Mouse (Mus musculus) spleen, adult 2 months (tissue): Measurements from ENCODE around the gene Fbxl13. TPM values are rescaled to one million over a fixed set of nuclear protein-coding genes. Genes with fewer than 3 reads are reported as not detected.
A peak's percentile ranks its signal among the peaks of the same experiment; 100 is the strongest.
"Not testable (repeated sequence)": the region's sequence is repeated elsewhere in the genome, so short reads cannot be mapped to it uniquely, and the experiment has no call there.

ENCODE experiments used
- DNase-seq, 2 experiments: peaks; one replicate each; pipeline versions ENCODE4 v3.0.0 to v3.0.0-alpha.2; 2012 to 2021; ENCODE audit warnings: low spot score in 2 of 2, low read depth in 1 of 2
- H3K27ac ChIP-seq: fragments of 200-500 bp; 2 replicates; pipeline ENCODE4 v1.5.1; 2012; ENCODE audit warnings: low read length, inconsistent platforms; ENCODE audit not compliant: insufficient read depth
- H3K27me3 ChIP-seq: fragments of 200-500 bp; 2 replicates; pipeline ENCODE4 v1.6.1; 2012; ENCODE audit warnings: mild to moderate bottlenecking, moderate library complexity, low read length, inconsistent platforms; ENCODE audit not compliant: control insufficient read depth, insufficient read depth
- H3K36me3 ChIP-seq: fragments of 200-500 bp; 2 replicates; pipeline ENCODE4 v1.6.1; 2012; ENCODE audit warnings: mild to moderate bottlenecking, low read length, inconsistent platforms; ENCODE audit not compliant: control insufficient read depth, insufficient read depth
- H3K4me1 ChIP-seq: fragments of 200-500 bp; 2 replicates; pipeline ENCODE4 v1.6.1; 2011; ENCODE audit warnings: inconsistent platforms; ENCODE audit not compliant: control insufficient read depth, insufficient read depth, insufficient read length
- H3K4me3 ChIP-seq: fragments of 200-500 bp; 2 replicates; pipeline ENCODE4 v1.5.1; 2011; ENCODE audit warnings: mild to moderate bottlenecking, inconsistent platforms; ENCODE audit not compliant: insufficient read depth, insufficient read length; ENCODE audit errors: extremely low read depth
- CTCF ChIP-seq: fragments of 200-500 bp; IDR thresholded peaks from 2 replicates; pipeline ENCODE4 v1.5.1; 2011; ENCODE audit warnings: mild to moderate bottlenecking, inconsistent platforms; ENCODE audit not compliant: insufficient read depth, insufficient read length, insufficient replicate concordance; ENCODE audit errors: extremely low read depth
- POLR2A ChIP-seq: fragments of 200-500 bp; IDR thresholded peaks from 2 replicates; pipeline ENCODE4 v1.6.1; 2011; ENCODE audit warnings: low read depth, low read length, inconsistent platforms
- WGBS: fragments of 180-500 bp; shearing (Covaris S2); methylation state at CpG from one replicate; pipeline ENCODE4 v1.1.7; 2018; 5-methylcytosine and 5-hydroxymethylcytosine counted together
- polyA plus RNA-seq: library from polyadenylated mRNA; depleted of rRNA; stranded (reverse); fragments of >200 nt; gene quantifications from 2 replicates; pipeline ENCODE4 v1.2.3, GENCODE M21; 2012

Gene Fbxl13
- polyA plus RNA-seq, 1 experiment, result 0.07 TPM

DNA sequence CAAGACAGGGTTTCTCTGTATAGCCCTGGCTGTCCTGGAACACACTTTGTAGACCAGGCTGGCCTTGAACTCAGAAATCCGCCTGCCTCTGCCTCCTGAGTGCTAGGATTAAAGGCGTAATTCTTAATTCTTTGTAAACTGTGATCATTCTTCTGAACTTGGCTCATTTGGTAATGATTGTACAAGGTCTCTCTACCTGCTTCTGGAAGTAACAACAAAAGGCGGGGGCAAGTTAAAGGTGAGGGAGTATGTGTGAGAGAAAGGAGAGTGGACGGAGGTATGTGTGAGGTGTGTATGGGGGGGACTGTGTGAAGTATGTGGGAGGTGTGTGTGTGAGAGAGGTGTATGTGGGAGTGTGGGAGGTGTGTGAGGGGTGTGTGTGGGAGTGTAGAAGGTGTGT is 45.5 kb downstream of the Fbxl13 start:
- Histone ChIP-seq H3K36me3 (no peaks in the 10 kb centered on the region), H3K27ac (no peak overlapping the region), H3K4me3 (no peak overlapping the region), H3K27me3 (0 out of 2 replicates have a peak, but pooled peaks cover 2% of the 10 kb centered on the region), H3K4me1 (no peaks in the 10 kb centered on the region)
- DNase-seq, result no peak
- TF ChIP-seq POLR2A (no peak), CTCF (no peak)
- WGBS, result 94% methylated on average over 4 of the region's 4 CpGs

- H3K27ac ChIP-seq, H3K4me1 ChIP-seq, H3K27me3 ChIP-seq, H3K4me3 ChIP-seq, DNase-seq, H3K36me3 ChIP-seq: not testable (repeated sequence)
- WGBS, result 86% methylated on average over 2 of the region's 2 CpGs
Observed at GRCm38 (mm10) chr5:21599536-21599935, 45.9 kb downstream of the Fbxl13 start.

DNA sequence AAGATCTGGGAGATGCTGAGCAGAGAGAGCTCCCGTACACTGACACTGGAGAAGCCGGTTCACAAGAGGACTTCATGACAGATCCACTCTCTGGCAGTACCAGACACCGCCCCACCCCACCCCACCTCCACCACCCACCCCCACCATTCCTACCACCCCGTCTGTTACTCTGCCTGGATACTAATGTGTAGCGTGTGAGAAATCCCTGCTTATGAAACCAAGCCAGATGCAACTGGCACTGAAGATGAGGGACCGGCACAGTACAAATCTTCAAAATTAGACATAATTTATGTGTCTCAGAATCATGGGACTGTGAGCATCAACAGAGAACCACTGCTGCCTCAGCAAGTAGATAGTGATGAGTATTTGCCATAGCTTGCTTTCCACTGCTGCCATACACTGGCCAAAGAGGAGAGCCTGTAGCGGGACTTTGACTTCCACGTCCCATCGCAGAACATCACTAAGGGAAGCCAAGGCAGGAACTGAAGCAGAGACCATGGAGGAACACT is 52.2 kb downstream of the Fbxl13 start:
- no peaks in the 10 kb centered on the region for H3K27me3 ChIP-seq
- H3K36me3 ChIP-seq, result no peaks in the 10 kb centered on the region
- H3K4me3 ChIP-seq, result no peak overlapping the region
- WGBS, result 89% methylated on average over 9 of the region's 9 CpGs
- TF ChIP-seq CTCF, result no peak
- no peak for TF ChIP-seq POLR2A
- DNase-seq, result no peak
- no peak overlapping the region for H3K27ac ChIP-seq
- H3K4me1 ChIP-seq, result no peaks in the 10 kb centered on the region; the same call in 1 of the 2 replicates

DNA sequence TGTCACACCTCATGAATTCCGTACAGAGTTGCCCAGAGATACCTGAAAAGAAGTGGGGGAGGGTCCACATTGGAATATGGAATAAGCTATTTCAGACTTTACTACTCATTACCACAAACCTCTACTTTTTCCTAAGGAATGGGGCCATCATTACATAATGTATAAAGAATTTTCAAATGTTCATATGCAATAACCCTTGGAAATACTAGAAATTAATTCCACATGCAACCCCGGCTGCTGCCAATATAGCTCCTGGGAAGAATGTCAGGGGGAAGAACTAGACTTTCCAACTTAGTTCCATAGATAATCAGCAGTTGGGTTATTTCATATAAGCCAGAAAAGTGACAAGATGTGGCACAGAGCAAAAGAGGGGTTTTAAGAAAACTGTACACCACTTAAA is 53.3 kb downstream of the Fbxl13 start:
- H3K27me3 ChIP-seq, result no peaks in the 10 kb centered on the region
- TF ChIP-seq POLR2A, result no peak
- TF ChIP-seq CTCF, result no peak
- H3K27ac ChIP-seq, result no peak overlapping the region
- no peaks in the 10 kb centered on the region; the same call in 1 of the 2 replicates for H3K4me1 ChIP-seq
- 89% methylated on average over 2 of the region's 2 CpGs for WGBS
- no peak overlapping the region for H3K4me3 ChIP-seq
- no peak for DNase-seq
- H3K36me3 ChIP-seq, result no peaks in the 10 kb centered on the region

GRCm38 (mm10) chr5:21588220-21588619 is 57.2 kb downstream of the Fbxl13 start:
- Histone ChIP-seq H3K36me3 (no peaks in the 10 kb centered on the region), H3K27ac (no peak overlapping the region), H3K27me3 (no peaks in the 10 kb centered on the region), H3K4me1 (no peaks in the 10 kb centered on the region; the same call in 1 of the 2 replicates), H3K4me3 (no peak overlapping the region)
- 95% methylated on average over 13 of the region's 13 CpGs for whole genome bisulfite sequencing
- TF ChIP-seq POLR2A (no peak), CTCF (no peak)
- DNase-seq, result no peak

GRCm38 (mm10) chr5:21587683-21588082 is 57.8 kb downstream of the Fbxl13 start:
- TF ChIP-seq CTCF, result no peak
- TF ChIP-seq POLR2A, result no peak
- Histone ChIP-seq H3K27me3 (no peaks in the 10 kb centered on the region), H3K36me3 (no peaks in the 10 kb centered on the region), H3K27ac (no peak overlapping the region), H3K4me1 (no peaks in the 10 kb centered on the region; the same call in 1 of the 2 replicates), H3K4me3 (no peak overlapping the region)
- 70% methylated on average over 7 of the region's 7 CpGs for WGBS
- no peak for DNase-seq

- H3K4me3 ChIP-seq, result no peak overlapping the region
- no peak overlapping the region for H3K27ac ChIP-seq
- no peaks in the 10 kb centered on the region for H3K27me3 ChIP-seq
- WGBS, result 46% methylated on average over 6 of the region's 6 CpGs
- no peaks in the 10 kb centered on the region for H3K36me3 ChIP-seq
- peak; percentile 15 to 50 for DNase-seq
- no peaks in the 10 kb centered on the region; the same call in 1 of the 2 replicates for H3K4me1 ChIP-seq
- TF ChIP-seq CTCF (peak; percentile 64; the same call in 1 of the 2 replicates), POLR2A (no peak)
Observed at GRCm38 (mm10) chr5:21586763-21587162, 58.7 kb downstream of the Fbxl13 start.
